Mouse (Mus musculus) liver, adult 2 months (tissue): ENCODE measurements at regions not wholly inside any gene's neighbourhood (a gene's known extent, or its start where the extent isn't known, plus 50 kb on each side); places are given as distances from the start of the nearest gene placed in this dataset.

Experiments used
- CTCF ChIP-seq: fragments of 200-500 bp; IDR thresholded peaks from 2 replicates; pipeline ENCODE4 v1.5.1; 2011; ENCODE audit warnings: low read depth, low read length, control low read depth
- POLR2A ChIP-seq: fragments of 200-500 bp; IDR thresholded peaks from 2 replicates; pipeline ENCODE4 v1.6.1; 2011; ENCODE audit warnings: low read length, control low read depth; ENCODE audit not compliant: insufficient read depth; ENCODE audit errors: extremely low read depth

DNA sequence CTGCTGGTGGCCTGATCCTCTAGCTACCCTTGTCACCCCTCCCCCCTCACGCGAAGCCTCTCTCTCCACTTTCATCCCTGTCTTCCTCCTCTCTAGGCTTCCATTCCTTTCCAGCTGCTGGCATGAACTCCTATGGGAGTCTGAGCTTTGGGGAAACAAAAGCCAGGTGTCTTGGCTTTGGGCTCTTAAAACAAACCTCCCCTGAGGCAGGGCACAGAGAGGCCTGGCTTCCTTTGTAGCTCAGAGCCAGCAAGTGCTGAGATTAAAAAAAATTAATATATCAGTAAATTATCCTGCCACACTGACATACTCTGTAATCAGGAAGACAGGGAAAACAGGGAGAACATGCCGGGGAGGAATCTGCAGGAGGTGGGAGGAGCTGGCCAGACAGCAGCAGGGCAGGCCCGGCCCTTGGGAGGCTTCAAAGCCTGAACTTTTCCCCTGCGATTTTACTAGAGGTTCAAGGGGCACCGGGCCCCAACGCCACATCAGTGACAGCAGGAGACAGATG lies 139.2 kb upstream of the Nr2f2 start:
- TF ChIP-seq CTCF (no peak), POLR2A (no peak)
